Mouse (Mus musculus): ENCODE results near the gene Gm21783.
"Not testable (repeated sequence)": the region's sequence is repeated elsewhere in the genome, so short reads cannot be mapped to it uniquely, and the experiment has no call there.

The Gm21783 gene

DNA sequence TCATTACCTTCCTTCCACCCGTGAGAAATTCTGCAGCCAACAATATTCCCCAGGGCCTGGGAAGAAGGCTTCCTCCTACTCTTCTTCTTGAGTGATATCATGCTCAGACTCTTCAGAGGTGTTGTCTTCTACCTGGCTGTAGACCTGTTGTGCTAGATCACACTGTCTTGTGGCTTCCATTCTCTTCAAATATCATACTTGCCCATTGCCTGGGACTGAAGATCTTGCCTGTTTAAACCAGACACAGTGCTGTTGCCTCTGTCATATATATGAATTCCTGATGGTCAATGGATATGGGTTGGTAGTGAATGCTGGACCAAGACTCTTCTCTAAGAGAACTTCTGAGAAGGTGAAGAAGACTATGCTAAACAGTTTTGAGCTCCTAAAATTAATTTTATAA, at the start of gene Gm21783:
TSS of gene Gm21783 (minus strand) at position 101 of the 400 bp plus-strand sequence.
- DNase-seq, result not testable (repeated sequence)

Data from right cerebral cortex, postnatal 14 days (tissue).